Mouse (Mus musculus): ENCODE data around the gene Kcnip2.
"Not testable (repeated sequence)": the region's sequence is repeated elsewhere in the genome, so short reads cannot be mapped to it uniquely, and the experiment has no call there.

Gene Kcnip2

GRCm38 (mm10) chr19:45812115-45812514 is 3.7 kb downstream of the Kcnip2 start:
- peak in 1 of 2 experiments; percentile 61 for DNase-seq (ENCODE audit: low spot score in 2 of 2)

- no peak for DNase-seq (ENCODE audit: low spot score in 2 of 2)
These were observed 4.7 kb downstream of the Kcnip2 start for GRCm38 (mm10) chr19:45811028-45811674.

GRCm38 (mm10) chr19:45807732-45808131 is 8.1 kb downstream of the Kcnip2 start:
- no peak for DNase-seq (ENCODE audit: low spot score in 2 of 2)

- not testable (repeated sequence) for DNase-seq (ENCODE audit: low spot score in 2 of 2)
These were observed 10.0 kb downstream of the Kcnip2 start for GRCm38 (mm10) chr19:45805817-45806216.

- DNase-seq (ENCODE audit: low spot score in 2 of 2): no peak
These were observed 11.1 kb downstream of the Kcnip2 start for GRCm38 (mm10) chr19:45804593-45805368.

GRCm38 (mm10) chr19:45803408-45803807 is 12.5 kb downstream of the Kcnip2 start:
- no peak for DNase-seq (ENCODE audit: low spot score in 2 of 2)

- no peak for DNase-seq (ENCODE audit: low spot score in 2 of 2)
These were observed 13.2 kb downstream of the Kcnip2 start for GRCm38 (mm10) chr19:45802702-45803101.

- no peak for DNase-seq (ENCODE audit: low spot score in 2 of 2)
These were observed 19.0 kb downstream of the Kcnip2 start for GRCm38 (mm10) chr19:45796879-45797278.

GRCm38 (mm10) chr19:45796061-45796556 is 19.8 kb downstream of the Kcnip2 start:
- no peak for DNase-seq (ENCODE audit: low spot score in 2 of 2)

GRCm38 (mm10) chr19:45795406-45795944 is 20.4 kb downstream of the Kcnip2 start:
- no peak for DNase-seq (ENCODE audit: low spot score in 2 of 2)

GRCm38 (mm10) chr19:45794718-45795117 is 21.1 kb downstream of the Kcnip2 start:
- DNase-seq (ENCODE audit: low spot score in 2 of 2): no peak

- no peak for DNase-seq (ENCODE audit: low spot score in 2 of 2)
These were observed 23.5 kb downstream of the Kcnip2 start for GRCm38 (mm10) chr19:45792404-45792803.

- peak in 1 of 2 experiments; percentile 34 for DNase-seq (ENCODE audit: low spot score in 2 of 2)
These were observed 25.7 kb downstream of the Kcnip2 start for GRCm38 (mm10) chr19:45789888-45790874.

GRCm38 (mm10) chr19:45789365-45789764 is 26.5 kb downstream of the Kcnip2 start:
- no peak for DNase-seq (ENCODE audit: low spot score in 2 of 2)

GRCm38 (mm10) chr19:45788337-45788736 is 27.5 kb downstream of the Kcnip2 start:
- no peak for DNase-seq (ENCODE audit: low spot score in 2 of 2)

- DNase-seq (ENCODE audit: low spot score in 2 of 2): no peak
These were observed 28.4 kb downstream of the Kcnip2 start for GRCm38 (mm10) chr19:45787450-45787849.

- no peak for DNase-seq (ENCODE audit: low spot score in 2 of 2)
These were observed 30.4 kb downstream of the Kcnip2 start for GRCm38 (mm10) chr19:45785470-45785869.

GRCm38 (mm10) chr19:45783933-45784576 is 31.8 kb downstream of the Kcnip2 start:
- DNase-seq (ENCODE audit: low spot score in 2 of 2): no peak

GRCm38 (mm10) chr19:45783181-45783932 is 32.5 kb downstream of the Kcnip2 start, which contains the start of gene Mgea5:
TSS of gene Mgea5 (minus strand) at chr19:45783837.
- peak; percentile 95 to 98 for DNase-seq (ENCODE audit: low spot score in 2 of 2)

Data from urinary bladder, adult 18-20 months (tissue).